Mouse (Mus musculus): ENCODE data around the gene Tbc1d14.

The Tbc1d14 gene

DNA sequence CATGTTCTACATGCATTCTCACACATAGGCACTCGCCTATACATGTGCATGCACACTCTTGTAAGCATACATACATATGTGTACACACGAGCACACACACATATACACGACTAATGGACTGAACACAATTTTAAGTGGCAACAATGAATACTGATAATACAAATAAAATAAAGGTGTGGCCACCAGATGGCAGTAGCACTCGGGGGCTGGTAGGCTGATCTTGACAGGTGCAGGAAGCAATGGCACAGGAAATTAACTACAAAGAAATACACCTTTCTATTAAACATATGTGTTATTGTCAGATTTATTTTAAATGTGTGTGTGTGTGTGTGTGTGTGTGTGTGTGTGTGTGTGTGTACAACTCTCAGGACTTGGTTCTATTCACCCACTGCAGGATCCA lies 134.2 kb downstream of the Tbc1d14 start:
- DNase-seq = peak; percentile 47 to 62

DNA sequence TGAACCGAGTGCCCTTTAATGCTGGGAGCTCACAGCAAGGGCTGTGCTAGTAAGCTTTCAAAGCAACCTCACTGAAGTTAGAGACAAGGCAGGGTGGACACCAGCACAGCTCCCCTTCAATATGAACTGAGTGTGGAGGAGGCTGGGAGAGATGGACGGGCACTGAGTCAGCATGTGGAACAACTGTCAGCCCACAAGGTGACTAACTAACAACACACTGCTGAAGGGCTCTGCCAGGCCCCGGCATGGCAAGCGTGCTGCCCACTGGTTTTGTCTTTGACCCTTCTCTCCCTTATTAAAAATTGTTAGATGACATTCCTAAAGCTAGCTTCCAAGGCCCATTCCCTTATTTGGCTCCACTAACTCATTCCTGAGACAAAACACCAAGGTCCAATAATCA lies 135.4 kb downstream of the Tbc1d14 start:
- no peak for DNase-seq

DNA sequence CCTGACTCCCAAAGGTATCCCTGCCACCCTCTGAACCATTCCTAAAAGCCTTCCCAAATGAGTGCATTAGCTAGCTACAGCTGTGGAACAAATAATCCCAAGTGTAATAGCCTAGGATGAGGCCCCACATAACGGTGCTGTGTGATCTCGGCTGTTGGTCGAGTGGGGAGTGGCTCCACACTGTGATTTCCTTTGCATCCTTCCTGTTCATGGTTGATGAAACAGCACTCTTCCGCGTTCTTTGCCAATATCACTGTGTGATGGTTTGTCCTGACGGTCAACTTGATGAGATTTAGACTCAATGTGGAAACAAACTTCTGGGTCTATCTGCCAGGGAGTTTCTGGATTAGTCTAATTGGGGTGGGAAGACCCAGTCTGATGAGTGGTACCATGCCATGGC lies 140.3 kb downstream of the Tbc1d14 start:
- DNase-seq = no peak

DNA sequence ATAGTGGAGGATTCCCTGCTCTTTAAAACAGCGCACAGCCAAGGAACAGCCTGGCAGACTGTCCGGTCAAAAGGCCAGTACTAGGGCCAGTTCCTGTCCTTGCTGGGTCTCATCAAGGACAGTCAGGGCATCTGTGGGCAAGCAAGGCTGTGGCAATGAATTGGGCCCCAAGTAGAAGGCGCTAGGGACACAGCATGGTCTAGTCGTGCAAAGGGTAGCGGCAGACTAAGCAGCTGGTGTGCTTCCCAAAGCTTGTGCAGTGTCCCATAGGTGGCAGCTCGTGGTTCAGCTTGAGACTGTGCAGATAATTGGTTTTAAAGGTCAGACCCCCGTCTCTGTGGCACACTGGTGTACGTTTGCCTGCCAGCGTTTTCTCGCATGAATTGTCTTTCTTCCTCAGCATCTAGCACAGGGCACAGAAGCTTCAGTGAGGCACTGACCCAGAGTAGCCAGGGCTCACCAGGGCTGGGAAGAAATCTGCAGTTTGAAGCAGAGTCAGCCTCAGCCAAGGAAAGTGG lies 141.1 kb downstream of the Tbc1d14 start:
- no peak for DNase-seq

DNA sequence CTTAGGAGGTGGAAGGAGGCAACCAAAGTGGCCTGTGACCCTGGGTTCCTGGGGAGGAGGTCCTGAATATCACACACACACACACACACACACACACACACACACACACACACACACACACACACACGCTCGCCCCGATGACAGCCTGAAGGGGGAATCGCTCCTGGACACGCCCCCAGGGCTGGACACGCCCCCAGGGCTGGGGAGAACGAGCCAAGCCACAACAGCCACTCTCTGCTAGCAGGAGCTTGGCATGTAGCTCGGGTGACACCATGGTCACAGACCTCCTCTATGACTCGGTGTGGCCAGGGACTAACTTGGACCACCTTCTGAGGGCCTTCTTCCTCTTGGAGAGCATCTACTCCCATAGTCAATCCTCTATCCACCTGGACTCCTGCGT lies 142.0 kb downstream of the Tbc1d14 start:
- DNase-seq = no peak

DNA sequence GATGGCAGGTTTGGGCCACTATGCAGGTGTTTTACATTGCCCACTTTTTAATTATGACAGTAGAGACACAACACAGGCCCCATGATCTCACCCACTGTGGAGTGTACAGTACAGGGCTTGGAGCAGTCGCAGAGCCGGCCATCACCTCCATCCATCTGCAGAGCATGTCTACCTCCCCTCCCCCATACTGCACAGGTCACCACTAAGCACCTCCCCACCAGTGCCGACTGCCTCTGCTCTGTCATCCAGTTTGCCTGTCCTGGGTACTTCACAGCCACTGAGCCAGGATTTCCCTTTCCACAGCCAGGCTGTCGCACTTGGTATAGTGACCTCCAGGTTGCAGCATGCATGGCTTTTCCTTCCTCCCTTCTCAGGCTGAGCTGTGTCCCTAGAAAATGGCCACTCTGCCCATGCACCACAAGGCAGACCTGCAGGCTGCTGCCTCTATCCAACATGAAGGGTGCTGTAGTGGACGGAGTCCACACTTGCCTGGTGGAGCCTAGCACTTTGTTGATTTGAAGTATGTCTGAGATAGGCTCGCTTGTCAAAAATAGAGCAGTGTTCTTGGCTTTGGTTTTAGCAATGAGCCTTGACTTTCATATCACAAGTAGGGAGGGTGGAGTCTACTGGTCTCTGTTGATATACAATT lies 143.2 kb downstream of the Tbc1d14 start:
- no peak for DNase-seq

DNA sequence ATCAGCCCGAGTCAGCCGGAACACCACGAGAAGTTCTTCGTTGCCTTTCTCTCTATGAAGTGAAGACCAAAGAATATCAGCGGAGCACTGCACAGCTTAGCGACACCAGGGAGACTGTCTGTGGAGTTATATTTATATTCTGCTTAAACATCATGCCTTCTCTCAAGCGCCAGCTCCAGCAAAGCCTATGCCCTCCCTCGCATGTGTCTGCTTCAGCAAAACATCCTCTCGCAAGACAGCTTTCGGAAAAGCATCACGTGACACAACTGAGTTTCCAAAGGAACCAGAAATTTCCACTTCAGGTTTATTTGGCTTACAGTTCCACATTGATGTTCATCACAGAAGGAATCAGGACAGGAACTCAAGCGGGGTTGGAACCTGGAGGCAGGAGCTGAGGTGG lies 145.2 kb downstream of the Tbc1d14 start:
- no peak for DNase-seq

DNA sequence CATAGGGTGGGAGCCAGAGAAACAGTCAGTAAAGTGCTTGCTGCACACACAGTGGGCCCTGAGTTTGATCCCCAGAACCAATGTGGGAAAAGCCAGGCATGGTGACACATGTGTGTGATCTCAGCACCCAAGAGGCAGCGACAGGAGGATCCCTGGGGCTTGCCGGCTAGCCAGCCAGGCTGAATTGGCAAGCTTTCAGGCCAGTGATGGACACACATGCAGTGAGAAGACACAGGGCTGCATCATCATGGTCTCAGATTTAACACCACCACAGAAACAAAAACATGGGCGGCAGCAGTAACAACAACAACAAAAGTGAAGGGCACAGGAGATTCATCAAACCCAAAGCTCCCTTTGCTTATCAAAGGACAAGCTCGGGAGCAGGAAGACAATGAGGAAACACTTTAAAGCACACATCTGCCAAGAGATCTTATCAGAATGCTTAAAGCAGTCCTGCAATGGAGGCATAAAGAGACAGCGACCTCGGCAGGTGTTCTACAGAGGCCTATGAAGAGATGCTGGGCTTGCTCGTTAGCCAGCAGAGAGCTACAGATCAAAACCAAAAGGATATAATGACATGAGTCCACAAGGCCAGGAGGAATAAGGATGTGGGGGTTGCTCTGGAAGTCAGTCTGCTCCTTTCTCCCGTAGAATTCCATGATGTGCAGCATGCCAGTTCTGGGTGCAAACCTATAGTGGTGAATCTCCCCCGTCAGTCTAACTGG lies 146.7 kb downstream of the Tbc1d14 start:
- no peak for DNase-seq

DNA sequence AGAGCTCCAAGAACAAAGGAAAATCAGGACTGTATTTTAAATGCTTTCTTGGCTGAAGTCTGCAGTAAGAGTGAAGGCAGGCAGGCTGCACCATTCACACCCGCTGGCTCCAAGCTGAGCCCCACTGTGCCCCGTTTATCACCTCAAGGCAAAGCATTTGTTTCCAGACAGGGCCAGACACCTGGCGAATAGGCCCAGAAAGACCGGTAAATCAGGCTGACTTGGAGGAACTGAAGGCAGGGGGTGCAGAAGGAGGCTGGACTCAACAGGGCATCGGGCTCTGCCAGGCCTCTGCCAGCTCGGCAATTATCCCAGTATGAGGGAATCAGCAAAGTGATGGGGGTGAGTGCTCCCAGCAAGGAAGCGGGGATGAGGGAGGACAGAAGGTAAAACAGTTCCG lies 148.0 kb downstream of the Tbc1d14 start:
- DNase-seq = peak; percentile 52 to 59

DNA sequence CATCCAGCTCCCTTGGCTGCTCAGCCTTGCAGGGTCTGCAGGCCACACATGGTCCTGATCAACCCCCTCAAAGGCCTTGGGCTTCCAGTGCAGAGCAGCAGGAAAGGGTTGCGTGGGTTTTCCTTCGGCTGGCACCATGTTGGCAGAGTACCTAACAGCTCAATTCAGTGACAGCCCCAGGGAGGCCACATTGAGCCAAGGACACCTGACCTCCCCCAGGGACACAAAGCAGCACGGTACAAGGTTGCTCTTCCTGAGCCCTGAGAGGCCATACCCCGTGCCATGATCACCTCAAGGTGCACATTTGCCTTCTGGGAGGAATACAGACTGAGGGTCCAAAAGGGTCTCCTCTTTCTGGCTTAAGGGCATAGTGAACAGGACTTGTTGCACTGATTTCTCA lies 148.5 kb downstream of the Tbc1d14 start:
- no peak for DNase-seq

DNA sequence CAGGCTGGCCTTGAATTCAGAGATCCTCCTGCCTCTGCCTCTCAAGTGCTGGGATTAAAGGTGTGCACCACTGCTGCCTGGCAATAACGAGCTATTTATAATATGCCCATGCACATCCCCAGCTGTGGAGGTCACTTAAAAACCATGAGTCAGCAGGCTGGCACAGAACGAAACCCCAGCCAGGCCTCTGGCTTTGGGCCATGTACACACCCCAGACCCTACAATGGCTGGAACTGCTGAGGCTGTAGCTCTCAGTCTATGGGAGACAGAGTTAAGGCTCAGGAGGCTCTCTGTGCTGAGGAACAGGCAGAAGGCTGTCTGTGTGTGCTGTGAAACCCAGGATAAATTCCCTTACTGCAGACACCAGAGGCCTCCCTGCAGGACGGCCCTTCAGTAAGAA lies 152.3 kb downstream of the Tbc1d14 start:
- DNase-seq = no peak
